Mouse (Mus musculus): Measurements from ENCODE around the gene Anapc4. TPM values are rescaled to one million over a fixed set of nuclear protein-coding genes. Genes with fewer than 3 reads are reported as not detected.

The Anapc4 gene
- polyA plus RNA-seq, 1 experiment from 2014 or later = 131 TPM

DNA sequence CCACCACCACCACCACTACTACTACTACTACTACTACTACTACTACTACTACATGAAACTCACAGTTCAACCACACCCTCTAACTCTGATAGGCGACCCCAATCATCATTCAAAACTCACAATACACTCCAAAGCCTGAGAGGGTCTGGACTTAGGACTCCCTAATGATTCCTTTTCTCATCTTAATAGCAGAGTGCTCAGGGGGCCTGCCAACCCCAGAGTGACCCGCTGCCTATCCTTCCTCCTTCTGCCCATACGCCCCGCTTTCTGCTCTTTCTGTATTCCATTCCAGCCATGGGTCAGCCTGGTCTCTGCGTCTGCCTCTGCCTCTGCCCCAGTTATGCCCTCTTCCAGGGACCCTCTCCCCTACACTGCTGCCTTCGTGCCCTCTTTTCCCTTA is 46.1 kb downstream of the Anapc4 start:
- no peak overlapping the region for H3K4me3 ChIP-seq (replicated peaks; ENCODE audit: low read depth, low read length)
- no peaks in the 10 kb centered on the region for H3K9me3 ChIP-seq (ENCODE audit: control insufficient read depth, low read length)
- 93% methylated on average over 6 of the region's 6 CpGs for WGBS
- ATAC-seq (ENCODE audit: low FRiP score, low TSS enrichment) = no peak
- H3K27ac ChIP-seq (replicated peaks; ENCODE audit: low read depth, low read length) = no peak overlapping the region
- no peak for DNase-seq
- H3K27me3 ChIP-seq (ENCODE audit: control insufficient read depth, insufficient read depth, low read length) = no peaks in the 10 kb centered on the region
- no peak overlapping the region for H3K9ac ChIP-seq (replicated peaks; ENCODE audit: low read length)
- H3K4me2 ChIP-seq (ENCODE audit: low read length) = no peak overlapping the region
- no peaks in the 10 kb centered on the region for H3K4me1 ChIP-seq (ENCODE audit: control insufficient read depth, insufficient read depth, low read length)
- no peaks in the 10 kb centered on the region for H3K36me3 ChIP-seq (ENCODE audit: control insufficient read depth, insufficient read depth, low read length)

GRCm38 (mm10) chr5:52882446-52882845 is 48.6 kb downstream of the Anapc4 start:
- no peak overlapping the region for H3K4me3 ChIP-seq (replicated peaks; ENCODE audit: low read depth, low read length)
- H3K9ac ChIP-seq (replicated peaks; ENCODE audit: low read length) = no peak overlapping the region
- 42% methylated on average over 2 of the region's 2 CpGs for WGBS
- H3K4me2 ChIP-seq (ENCODE audit: low read length) = no peak overlapping the region
- ATAC-seq (ENCODE audit: low FRiP score, low TSS enrichment) = no peak
- H3K4me1 ChIP-seq (ENCODE audit: control insufficient read depth, insufficient read depth, low read length) = no peaks in the 10 kb centered on the region
- DNase-seq = no peak
- no peaks in the 10 kb centered on the region for H3K36me3 ChIP-seq (ENCODE audit: control insufficient read depth, insufficient read depth, low read length)
- no peaks in the 10 kb centered on the region for H3K27me3 ChIP-seq (ENCODE audit: control insufficient read depth, insufficient read depth, low read length)
- H3K27ac ChIP-seq (replicated peaks; ENCODE audit: low read depth, low read length) = no peak overlapping the region
- no peaks in the 10 kb centered on the region for H3K9me3 ChIP-seq (ENCODE audit: control insufficient read depth, low read length)

GRCm38 (mm10) chr5:52887085-52887484 is 53.3 kb downstream of the Anapc4 start:
- Histone ChIP-seq H3K4me3 (replicated peaks; ENCODE audit: low read depth, low read length) (no peak overlapping the region), H3K9ac (replicated peaks; ENCODE audit: low read length) (no peak overlapping the region), H3K4me1 (ENCODE audit: control insufficient read depth, insufficient read depth, low read length) (no peaks in the 10 kb centered on the region), H3K9me3 (ENCODE audit: control insufficient read depth, low read length) (no peaks in the 10 kb centered on the region), H3K36me3 (ENCODE audit: control insufficient read depth, insufficient read depth, low read length) (no peaks in the 10 kb centered on the region), H3K27ac (replicated peaks; ENCODE audit: low read depth, low read length) (no peak overlapping the region), H3K4me2 (ENCODE audit: low read length) (no peak overlapping the region), H3K27me3 (ENCODE audit: control insufficient read depth, insufficient read depth, low read length) (no peaks in the 10 kb centered on the region)
- ATAC-seq (ENCODE audit: low FRiP score, low TSS enrichment) = no peak
- peak; percentile 62 for DNase-seq
- 53% methylated on average over 12 of the region's 12 CpGs for WGBS

- H3K27me3 ChIP-seq (ENCODE audit: control insufficient read depth, insufficient read depth, low read length) = no peaks in the 10 kb centered on the region
- H3K36me3 ChIP-seq (ENCODE audit: control insufficient read depth, insufficient read depth, low read length) = no peaks in the 10 kb centered on the region
- no peak for ATAC-seq (ENCODE audit: low FRiP score, low TSS enrichment)
- no peak overlapping the region for H3K9ac ChIP-seq (replicated peaks; ENCODE audit: low read length)
- H3K4me1 ChIP-seq (ENCODE audit: control insufficient read depth, insufficient read depth, low read length) = no peaks in the 10 kb centered on the region
- DNase-seq = no peak
- no peak overlapping the region for H3K4me3 ChIP-seq (replicated peaks; ENCODE audit: low read depth, low read length)
- H3K4me2 ChIP-seq (ENCODE audit: low read length) = no peak overlapping the region
- no peaks in the 10 kb centered on the region for H3K9me3 ChIP-seq (ENCODE audit: control insufficient read depth, low read length)
- no peak overlapping the region for H3K27ac ChIP-seq (replicated peaks; ENCODE audit: low read depth, low read length)
- 84% methylated on average over 7 of the region's 7 CpGs for WGBS
Observed at GRCm38 (mm10) chr5:52889919-52890318, 56.1 kb downstream of the Anapc4 start.

DNA sequence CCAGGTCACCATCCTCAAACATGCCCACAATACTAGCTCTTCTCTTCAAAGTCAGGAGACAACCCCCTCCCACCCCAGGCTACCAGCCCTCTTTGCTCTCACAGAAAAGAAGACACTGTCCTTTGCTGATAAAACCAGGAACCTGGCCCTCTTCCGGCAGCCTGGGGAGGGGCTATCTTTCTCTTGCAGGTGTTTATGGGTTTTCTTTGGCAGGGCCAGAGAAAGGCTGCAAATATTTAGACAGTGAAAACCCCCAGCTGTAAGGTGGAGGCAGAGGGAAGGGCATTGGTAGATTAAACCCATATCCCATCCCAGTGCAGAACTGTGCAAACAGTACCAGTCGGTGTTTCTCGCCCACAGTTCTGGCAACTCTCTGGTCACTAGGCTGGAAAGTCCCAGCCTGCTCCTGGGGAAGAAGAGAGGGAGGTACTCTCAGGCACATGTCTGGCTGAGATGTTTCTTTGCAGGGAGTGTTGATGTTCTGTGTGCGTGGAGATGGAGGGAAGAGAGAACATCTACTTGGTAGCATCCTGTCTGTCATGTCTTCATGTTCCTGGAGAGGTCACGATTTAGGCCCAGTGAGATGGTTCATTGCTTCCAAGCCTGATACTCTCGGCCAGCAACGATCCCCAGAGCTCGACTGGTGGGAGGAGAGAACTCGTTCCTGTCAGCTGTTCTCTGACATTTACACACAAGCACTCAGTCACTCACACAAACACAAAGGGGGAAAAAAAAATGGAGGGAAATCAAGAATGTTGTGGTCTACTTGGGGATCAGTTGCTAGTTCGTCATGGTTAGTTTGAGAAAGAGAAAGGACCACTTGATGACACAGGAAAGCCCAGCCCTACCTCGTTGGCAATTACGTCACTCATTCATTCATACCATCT is 58.4 kb downstream of the Anapc4 start:
- WGBS = 68% methylated on average over 12 of the region's 12 CpGs
- ATAC-seq (ENCODE audit: low FRiP score, low TSS enrichment) (no peak), DNase-seq (no peak)
- Histone ChIP-seq H3K4me3 (replicated peaks; ENCODE audit: low read depth, low read length) (no peak overlapping the region), H3K36me3 (ENCODE audit: control insufficient read depth, insufficient read depth, low read length) (no peaks in the 10 kb centered on the region), H3K27ac (replicated peaks; ENCODE audit: low read depth, low read length) (no peak overlapping the region), H3K9me3 (ENCODE audit: control insufficient read depth, low read length) (no peaks in the 10 kb centered on the region), H3K4me1 (ENCODE audit: control insufficient read depth, insufficient read depth, low read length) (no peaks in the 10 kb centered on the region), H3K4me2 (ENCODE audit: low read length) (no peak overlapping the region), H3K27me3 (ENCODE audit: control insufficient read depth, insufficient read depth, low read length) (no peaks in the 10 kb centered on the region), H3K9ac (replicated peaks; ENCODE audit: low read length) (no peak overlapping the region)

DNA sequence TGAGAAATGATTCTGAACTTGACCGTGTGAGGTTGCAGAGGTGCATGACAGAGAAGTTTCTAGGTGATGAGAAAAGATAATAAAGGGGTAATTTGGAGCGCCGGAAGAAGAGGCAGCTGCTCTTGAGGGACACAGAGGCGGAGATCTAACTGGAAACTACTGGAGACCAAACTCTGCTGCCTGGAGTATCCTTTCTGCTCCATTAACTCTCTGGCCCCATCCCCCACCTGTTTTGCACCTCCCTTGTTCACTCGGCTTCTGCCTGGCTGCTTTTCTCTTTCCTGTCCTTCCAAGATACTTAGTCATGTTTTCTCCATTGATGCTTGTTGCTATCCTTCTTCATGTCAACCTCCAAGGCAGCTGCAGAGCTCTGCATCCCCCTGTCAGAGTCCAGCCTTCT is 60.1 kb downstream of the Anapc4 start:
- H3K36me3 ChIP-seq (ENCODE audit: control insufficient read depth, insufficient read depth, low read length) = no peaks in the 10 kb centered on the region
- no peak for ATAC-seq (ENCODE audit: low FRiP score, low TSS enrichment)
- no peak overlapping the region for H3K9ac ChIP-seq (replicated peaks; ENCODE audit: low read length)
- H3K27me3 ChIP-seq (ENCODE audit: control insufficient read depth, insufficient read depth, low read length) = no peaks in the 10 kb centered on the region
- no peak overlapping the region for H3K4me3 ChIP-seq (replicated peaks; ENCODE audit: low read depth, low read length)
- no peak overlapping the region for H3K4me2 ChIP-seq (ENCODE audit: low read length)
- H3K27ac ChIP-seq (replicated peaks; ENCODE audit: low read depth, low read length) = no peak overlapping the region
- no peaks in the 10 kb centered on the region for H3K9me3 ChIP-seq (ENCODE audit: control insufficient read depth, low read length)
- H3K4me1 ChIP-seq (ENCODE audit: control insufficient read depth, insufficient read depth, low read length) = no peaks in the 10 kb centered on the region
- WGBS = 78% methylated on average over 5 of the region's 5 CpGs
- DNase-seq = no peak

DNA sequence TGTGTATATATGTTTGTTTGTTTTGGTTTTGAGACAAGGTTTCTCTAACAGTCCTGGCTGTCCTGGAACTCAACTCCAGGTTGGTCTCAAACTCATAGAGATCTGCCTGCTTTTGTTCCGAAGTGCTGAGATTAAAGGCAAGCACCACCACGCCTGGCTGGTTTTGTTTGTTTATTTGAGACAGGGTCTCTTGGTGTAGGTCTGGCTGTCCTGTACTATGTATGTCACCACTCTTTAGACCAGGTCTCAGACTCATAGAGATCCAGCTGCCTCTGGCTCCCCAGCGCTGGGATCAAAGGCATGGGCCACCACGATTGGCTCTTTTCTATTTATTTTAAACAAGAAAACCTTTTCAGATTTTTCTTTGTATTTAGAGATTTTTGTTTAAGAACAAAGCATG is 70.4 kb downstream of the Anapc4 start:
- ATAC-seq (ENCODE audit: low FRiP score, low TSS enrichment) = no peak
- no peaks in the 10 kb centered on the region for H3K36me3 ChIP-seq (ENCODE audit: control insufficient read depth, insufficient read depth, low read length)
- WGBS = 52% methylated on average over 4 of the region's 4 CpGs
- no peak for DNase-seq
- no peak overlapping the region for H3K4me2 ChIP-seq (ENCODE audit: low read length)
- no peaks in the 10 kb centered on the region for H3K9me3 ChIP-seq (ENCODE audit: control insufficient read depth, low read length)
- no peak overlapping the region for H3K27ac ChIP-seq (replicated peaks; ENCODE audit: low read depth, low read length)
- H3K9ac ChIP-seq (replicated peaks; ENCODE audit: low read length) = no peak overlapping the region
- H3K4me1 ChIP-seq (ENCODE audit: control insufficient read depth, insufficient read depth, low read length) = no peaks in the 10 kb centered on the region
- no peaks in the 10 kb centered on the region for H3K27me3 ChIP-seq (ENCODE audit: control insufficient read depth, insufficient read depth, low read length)
- no peak overlapping the region for H3K4me3 ChIP-seq (replicated peaks; ENCODE audit: low read depth, low read length)

GRCm38 (mm10) chr5:52904671-52905070 is 70.9 kb downstream of the Anapc4 start:
- peak; percentile 28 for DNase-seq
- no peaks in the 10 kb centered on the region for H3K4me1 ChIP-seq (ENCODE audit: control insufficient read depth, insufficient read depth, low read length)
- no peak overlapping the region for H3K4me2 ChIP-seq (ENCODE audit: low read length)
- no peak overlapping the region for H3K27ac ChIP-seq (replicated peaks; ENCODE audit: low read depth, low read length)
- no peaks in the 10 kb centered on the region for H3K9me3 ChIP-seq (ENCODE audit: control insufficient read depth, low read length)
- no peak overlapping the region for H3K4me3 ChIP-seq (replicated peaks; ENCODE audit: low read depth, low read length)
- H3K36me3 ChIP-seq (ENCODE audit: control insufficient read depth, insufficient read depth, low read length) = no peaks in the 10 kb centered on the region
- WGBS = 46% methylated on average over 6 of the region's 6 CpGs
- H3K9ac ChIP-seq (replicated peaks; ENCODE audit: low read length) = no peak overlapping the region
- no peaks in the 10 kb centered on the region for H3K27me3 ChIP-seq (ENCODE audit: control insufficient read depth, insufficient read depth, low read length)
- no peak for ATAC-seq (ENCODE audit: low FRiP score, low TSS enrichment)

- DNase-seq (no peak), ATAC-seq (ENCODE audit: low FRiP score, low TSS enrichment) (no peak)
- 90% methylated on average over 3 of the region's 3 CpGs for WGBS
Observed at GRCm38 (mm10) chr5:52908246-52908645, 74.4 kb downstream of the Anapc4 start.

More at GRCm38 (mm10) chr5:52908246-52908645, 74.4 kb downstream of the Anapc4 start:
- Histone ChIP-seq H3K27ac (replicated peaks; ENCODE audit: low read depth, low read length) (no peak overlapping the region), H3K9me3 (ENCODE audit: control insufficient read depth, low read length) (no peaks in the 10 kb centered on the region), H3K27me3 (ENCODE audit: control insufficient read depth, insufficient read depth, low read length) (no peaks in the 10 kb centered on the region), H3K4me1 (ENCODE audit: control insufficient read depth, insufficient read depth, low read length) (no peaks in the 10 kb centered on the region), H3K4me2 (ENCODE audit: low read length) (no peak overlapping the region), H3K9ac (replicated peaks; ENCODE audit: low read length) (no peak overlapping the region), H3K36me3 (ENCODE audit: control insufficient read depth, insufficient read depth, low read length) (no peaks in the 10 kb centered on the region), H3K4me3 (replicated peaks; ENCODE audit: low read depth, low read length) (no peak overlapping the region)

Measured in midbrain, embryonic 14.5 days (tissue).